Mouse (Mus musculus): ENCODE results near the gene Pon3. TPM values are rescaled to one million over a fixed set of nuclear protein-coding genes. Genes with fewer than 3 reads are reported as not detected.

Gene Pon3
- polyA plus RNA-seq, 1 experiment from 2014 or later: 4.6 TPM

DNA sequence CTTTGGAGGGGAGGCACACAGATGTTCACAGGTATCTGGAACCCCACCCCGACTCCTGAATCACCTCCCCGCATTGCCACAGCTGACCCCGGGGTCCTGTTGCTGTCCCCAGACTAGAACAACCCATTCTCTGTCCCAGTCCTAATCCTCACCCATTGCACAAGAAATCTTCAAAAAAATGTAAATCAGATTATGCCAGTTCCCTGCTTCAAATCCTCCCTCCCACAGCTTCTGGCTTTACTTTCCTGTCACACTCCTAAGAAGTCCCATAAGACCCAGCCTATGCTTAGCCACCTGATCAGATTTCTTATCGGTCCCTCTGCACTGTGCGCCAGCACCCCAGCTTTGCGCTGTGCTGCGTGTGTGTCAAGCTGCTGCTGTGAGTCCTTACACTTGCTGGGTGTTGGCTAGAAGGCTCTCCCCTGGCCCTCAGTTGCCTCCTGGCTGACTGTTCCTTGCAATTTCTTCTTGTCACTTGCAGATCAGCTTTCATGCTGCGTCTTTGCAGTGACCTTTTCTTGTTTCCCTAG, 56.6 kb downstream of the Pon3 start:
- Histone ChIP-seq H3K27me3 (ENCODE audit: control insufficient read depth, insufficient read depth, low read length) (no peaks in the 10 kb centered on the region), H3K27ac (ENCODE audit: low read depth, low read length) (no peak overlapping the region), H3K4me2 (ENCODE audit: low read depth) (no peak overlapping the region), H3K4me1 (ENCODE audit: control insufficient read depth, insufficient read depth, low read length) (no peaks in the 10 kb centered on the region), H3K9ac (ENCODE audit: low read length) (no peak overlapping the region), H3K9me3 (ENCODE audit: control insufficient read depth, low read length) (no peaks in the 10 kb centered on the region), H3K36me3 (ENCODE audit: control insufficient read depth, insufficient read depth, low read length) (no peaks in the 10 kb centered on the region), H3K4me3 (ENCODE audit: low read depth, low read length) (no peak overlapping the region)
- ATAC-seq (ENCODE audit: insufficient read depth, low FRiP score, low TSS enrichment) (no peak), DNase-seq (ENCODE audit: low spot score) (no peak)
- 90% methylated on average over 8 of the region's 8 CpGs for WGBS

DNA sequence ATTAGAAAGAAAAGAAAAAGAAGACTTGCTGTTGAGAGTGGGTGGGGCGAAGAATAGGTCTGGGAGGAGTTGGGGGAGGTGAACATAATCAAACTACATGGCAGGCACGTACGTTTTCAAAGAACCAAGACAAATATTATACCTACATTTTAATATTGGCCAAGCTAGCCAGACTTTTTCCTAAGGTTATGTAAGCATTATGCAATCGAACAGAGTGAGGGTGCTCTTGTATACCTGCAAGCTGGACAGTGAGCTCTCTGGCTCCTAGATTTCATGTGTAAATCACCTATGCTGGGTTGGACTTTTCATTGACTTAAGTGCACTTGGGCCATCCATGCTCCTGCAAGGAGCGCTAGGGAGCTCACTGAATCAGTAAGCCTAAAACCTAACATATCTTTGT, 57.5 kb downstream of the Pon3 start:
- ATAC-seq (ENCODE audit: insufficient read depth, low FRiP score, low TSS enrichment): no peak
- no peak for DNase-seq (ENCODE audit: low spot score)
- no peak overlapping the region for H3K4me2 ChIP-seq (ENCODE audit: low read depth)
- WGBS: 95% methylated on average over 5 of the region's 5 CpGs
- no peak overlapping the region for H3K27ac ChIP-seq (ENCODE audit: low read depth, low read length)
- H3K27me3 ChIP-seq (ENCODE audit: control insufficient read depth, insufficient read depth, low read length): no peaks in the 10 kb centered on the region
- no peak overlapping the region for H3K9ac ChIP-seq (ENCODE audit: low read length)
- H3K4me1 ChIP-seq (ENCODE audit: control insufficient read depth, insufficient read depth, low read length): no peaks in the 10 kb centered on the region
- no peaks in the 10 kb centered on the region for H3K36me3 ChIP-seq (ENCODE audit: control insufficient read depth, insufficient read depth, low read length)
- H3K9me3 ChIP-seq (ENCODE audit: control insufficient read depth, low read length): no peaks in the 10 kb centered on the region
- H3K4me3 ChIP-seq (ENCODE audit: low read depth, low read length): no peak overlapping the region

DNA sequence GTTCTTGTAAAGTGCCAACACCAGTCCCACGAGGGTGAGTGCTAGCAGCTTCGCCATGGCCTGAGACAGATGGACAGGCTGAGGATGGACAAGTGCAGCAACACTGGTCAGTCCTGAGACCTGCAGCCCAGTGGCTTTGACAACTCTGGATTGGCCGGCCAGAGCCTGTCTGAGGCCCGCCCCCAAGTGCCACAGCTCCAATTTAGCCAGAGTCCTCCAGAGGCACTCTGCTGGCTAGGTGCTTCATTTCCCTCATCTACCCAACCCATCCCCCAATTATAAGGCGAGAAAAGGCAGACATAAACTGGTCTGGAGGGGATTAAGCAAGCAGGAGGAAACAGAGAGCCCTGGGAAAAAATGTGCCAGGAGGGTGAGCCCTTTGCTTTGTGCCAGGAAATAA, 62.4 kb downstream of the Pon3 start, which contains the start of gene Pon1:
TSS of gene Pon1 (minus strand) at position 254 of the 400 bp plus-strand sequence.
- H3K9me3 ChIP-seq (ENCODE audit: control insufficient read depth, low read length): no peaks in the 10 kb centered on the region
- no peak within 1 kb of the TSS for H3K4me2 ChIP-seq (ENCODE audit: low read depth)
- H3K4me1 ChIP-seq (ENCODE audit: control insufficient read depth, insufficient read depth, low read length): no peaks in the 10 kb centered on the region
- no peak within 1 kb of the TSS for H3K4me3 ChIP-seq (ENCODE audit: low read depth, low read length)
- H3K36me3 ChIP-seq (ENCODE audit: control insufficient read depth, insufficient read depth, low read length): no peaks in the 10 kb centered on the region
- WGBS: 42% methylated on average over 5 of the region's 5 CpGs
- no peak within 1 kb of the TSS for H3K27ac ChIP-seq (ENCODE audit: low read depth, low read length)
- H3K9ac ChIP-seq (ENCODE audit: low read length): no peak within 1 kb of the TSS
- H3K27me3 ChIP-seq (ENCODE audit: control insufficient read depth, insufficient read depth, low read length): no peaks in the 10 kb centered on the region
- no peak for ATAC-seq (ENCODE audit: insufficient read depth, low FRiP score, low TSS enrichment)
- no peak for DNase-seq (ENCODE audit: low spot score)

DNA sequence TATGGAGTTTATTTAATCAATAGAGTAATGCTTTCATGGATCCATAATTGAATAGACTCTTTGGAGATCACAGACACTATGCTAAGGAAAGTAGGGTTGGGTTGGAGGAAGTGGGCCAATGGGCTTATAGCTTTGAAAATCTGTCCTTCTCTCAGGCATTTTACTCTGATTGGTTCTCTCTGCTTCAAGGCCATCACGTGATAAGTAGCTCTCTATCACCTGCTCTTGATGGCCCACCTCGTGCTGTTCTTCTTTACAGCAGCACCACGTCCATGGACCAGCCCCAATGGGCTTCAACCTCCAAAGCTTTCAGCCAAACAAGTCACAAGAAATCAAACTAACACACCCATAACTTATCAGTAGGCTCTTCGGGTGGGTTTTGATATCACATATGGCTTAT, 65.3 kb downstream of the Pon3 start:
- no peak overlapping the region for H3K9ac ChIP-seq (ENCODE audit: low read length)
- WGBS: 84% methylated on average over 4 of the region's 4 CpGs
- no peaks in the 10 kb centered on the region for H3K27me3 ChIP-seq (ENCODE audit: control insufficient read depth, insufficient read depth, low read length)
- no peak for DNase-seq (ENCODE audit: low spot score)
- H3K4me2 ChIP-seq (ENCODE audit: low read depth): no peak overlapping the region
- no peak for ATAC-seq (ENCODE audit: insufficient read depth, low FRiP score, low TSS enrichment)
- H3K9me3 ChIP-seq (ENCODE audit: control insufficient read depth, low read length): no peaks in the 10 kb centered on the region
- H3K27ac ChIP-seq (ENCODE audit: low read depth, low read length): no peak overlapping the region
- no peaks in the 10 kb centered on the region for H3K36me3 ChIP-seq (ENCODE audit: control insufficient read depth, insufficient read depth, low read length)
- H3K4me1 ChIP-seq (ENCODE audit: control insufficient read depth, insufficient read depth, low read length): no peaks in the 10 kb centered on the region
- no peak overlapping the region for H3K4me3 ChIP-seq (ENCODE audit: low read depth, low read length)

DNA sequence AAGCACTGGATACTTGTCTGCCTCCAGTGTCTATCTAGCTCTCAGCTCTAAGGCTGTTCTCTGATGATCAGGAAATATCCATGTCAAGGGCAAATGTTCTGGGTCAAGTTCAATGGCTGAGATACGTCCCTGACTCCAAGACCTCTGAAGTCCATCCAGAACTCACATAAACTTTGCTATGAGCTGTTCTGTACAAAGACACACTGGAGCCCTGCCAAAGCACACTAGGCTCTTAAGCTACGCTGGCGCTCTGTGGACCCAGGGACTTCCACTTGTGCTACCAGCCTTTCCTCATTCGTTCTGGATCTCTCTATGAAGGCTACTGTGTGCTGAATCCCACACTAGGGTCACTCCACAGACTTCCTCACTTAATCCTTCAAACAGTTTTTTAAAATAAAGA, 66.6 kb downstream of the Pon3 start:
- Histone ChIP-seq H3K4me1 (ENCODE audit: control insufficient read depth, insufficient read depth, low read length) (no peaks in the 10 kb centered on the region), H3K4me3 (ENCODE audit: low read depth, low read length) (no peak overlapping the region), H3K9me3 (ENCODE audit: control insufficient read depth, low read length) (no peaks in the 10 kb centered on the region), H3K9ac (ENCODE audit: low read length) (no peak overlapping the region), H3K27me3 (ENCODE audit: control insufficient read depth, insufficient read depth, low read length) (no peaks in the 10 kb centered on the region), H3K27ac (ENCODE audit: low read depth, low read length) (no peak overlapping the region), H3K36me3 (ENCODE audit: control insufficient read depth, insufficient read depth, low read length) (no peaks in the 10 kb centered on the region), H3K4me2 (ENCODE audit: low read depth) (no peak overlapping the region)
- WGBS: 80% methylated on average over 4 of the region's 4 CpGs
- no peak for DNase-seq (ENCODE audit: low spot score)
- no peak for ATAC-seq (ENCODE audit: insufficient read depth, low FRiP score, low TSS enrichment)

DNA sequence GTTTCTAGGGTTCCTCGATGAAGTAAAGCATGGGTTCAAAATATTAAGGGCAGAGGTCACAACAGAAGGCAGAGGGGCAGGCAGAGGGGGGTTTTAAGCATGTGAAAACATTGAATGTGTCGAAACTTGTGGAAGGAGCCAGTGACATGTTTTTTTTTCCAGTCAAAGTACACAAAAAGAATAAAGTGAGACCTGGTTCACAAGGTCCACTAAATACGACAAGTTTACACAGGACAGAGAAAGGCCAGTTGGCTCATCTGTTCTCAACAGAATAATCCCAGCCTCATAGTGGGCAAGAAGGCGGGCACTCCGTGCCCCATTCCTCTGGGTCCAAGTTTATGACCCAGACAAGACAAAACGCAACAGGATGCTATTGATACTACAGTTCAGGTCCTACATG, 67.1 kb downstream of the Pon3 start:
- Histone ChIP-seq H3K36me3 (ENCODE audit: control insufficient read depth, insufficient read depth, low read length) (no peaks in the 10 kb centered on the region), H3K4me2 (ENCODE audit: low read depth) (no peak overlapping the region), H3K4me1 (ENCODE audit: control insufficient read depth, insufficient read depth, low read length) (no peaks in the 10 kb centered on the region), H3K27ac (ENCODE audit: low read depth, low read length) (no peak overlapping the region), H3K4me3 (ENCODE audit: low read depth, low read length) (no peak overlapping the region), H3K9me3 (ENCODE audit: control insufficient read depth, low read length) (no peaks in the 10 kb centered on the region), H3K27me3 (ENCODE audit: control insufficient read depth, insufficient read depth, low read length) (no peaks in the 10 kb centered on the region), H3K9ac (ENCODE audit: low read length) (no peak overlapping the region)
- 67% methylated on average over 6 of the region's 6 CpGs for WGBS
- DNase-seq (ENCODE audit: low spot score) (no peak), ATAC-seq (ENCODE audit: insufficient read depth, low FRiP score, low TSS enrichment) (no peak)

DNA sequence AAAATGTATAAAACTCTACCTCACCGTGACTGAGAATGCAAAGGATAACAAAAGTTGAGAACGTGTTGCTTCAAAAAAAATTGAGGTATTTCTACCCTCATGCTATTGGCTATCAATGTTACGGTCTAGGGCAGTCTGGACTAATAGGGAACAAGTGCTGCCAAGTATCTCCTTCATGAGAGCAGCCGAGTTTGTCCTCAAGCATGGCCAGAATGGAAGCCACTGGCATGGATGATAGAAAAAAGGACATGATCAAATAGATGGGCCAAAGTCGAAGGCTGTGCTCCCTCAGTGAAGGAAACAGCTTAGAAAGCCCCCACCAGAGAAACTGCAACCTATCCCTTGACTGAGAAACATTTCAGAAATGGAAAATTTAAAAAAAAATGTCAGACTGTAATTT, 68.0 kb downstream of the Pon3 start:
- no peaks in the 10 kb centered on the region for H3K9me3 ChIP-seq (ENCODE audit: control insufficient read depth, low read length)
- H3K27ac ChIP-seq (ENCODE audit: low read depth, low read length): no peak overlapping the region
- DNase-seq (ENCODE audit: low spot score): no peak
- H3K4me2 ChIP-seq (ENCODE audit: low read depth): no peak overlapping the region
- H3K4me1 ChIP-seq (ENCODE audit: control insufficient read depth, insufficient read depth, low read length): no peaks in the 10 kb centered on the region
- no peaks in the 10 kb centered on the region for H3K27me3 ChIP-seq (ENCODE audit: control insufficient read depth, insufficient read depth, low read length)
- no peak overlapping the region for H3K9ac ChIP-seq (ENCODE audit: low read length)
- no peak for ATAC-seq (ENCODE audit: insufficient read depth, low FRiP score, low TSS enrichment)
- 87% methylated on average over 5 of the region's 5 CpGs for WGBS
- no peaks in the 10 kb centered on the region for H3K36me3 ChIP-seq (ENCODE audit: control insufficient read depth, insufficient read depth, low read length)
- H3K4me3 ChIP-seq (ENCODE audit: low read depth, low read length): no peak overlapping the region

DNA sequence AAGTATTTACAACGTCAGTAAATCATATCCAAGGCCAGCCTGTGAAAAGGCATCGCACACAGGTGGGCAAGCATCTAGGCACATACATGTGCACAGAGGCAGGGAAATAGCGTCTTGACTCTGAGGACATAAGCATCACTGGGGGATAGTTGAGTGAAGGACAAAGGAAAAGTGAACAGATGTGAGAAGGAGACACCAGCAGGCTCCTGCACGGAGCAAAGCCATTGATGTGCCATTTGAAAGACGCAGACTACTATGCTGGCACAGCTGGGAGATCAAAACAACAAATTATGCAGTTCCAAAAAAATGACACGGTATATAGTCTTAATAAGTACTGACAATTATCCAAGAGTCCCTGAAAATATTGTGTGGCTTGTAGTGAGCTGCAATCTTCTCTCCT, 68.5 kb downstream of the Pon3 start:
- H3K36me3 ChIP-seq (ENCODE audit: control insufficient read depth, insufficient read depth, low read length): no peaks in the 10 kb centered on the region
- no peak for ATAC-seq (ENCODE audit: insufficient read depth, low FRiP score, low TSS enrichment)
- no peaks in the 10 kb centered on the region for H3K4me1 ChIP-seq (ENCODE audit: control insufficient read depth, insufficient read depth, low read length)
- H3K9me3 ChIP-seq (ENCODE audit: control insufficient read depth, low read length): no peaks in the 10 kb centered on the region
- H3K4me2 ChIP-seq (ENCODE audit: low read depth): no peak overlapping the region
- H3K27me3 ChIP-seq (ENCODE audit: control insufficient read depth, insufficient read depth, low read length): no peaks in the 10 kb centered on the region
- no peak overlapping the region for H3K27ac ChIP-seq (ENCODE audit: low read depth, low read length)
- no peak overlapping the region for H3K9ac ChIP-seq (ENCODE audit: low read length)
- no peak overlapping the region for H3K4me3 ChIP-seq (ENCODE audit: low read depth, low read length)
- WGBS: 83% methylated on average over 6 of the region's 6 CpGs
- DNase-seq (ENCODE audit: low spot score): no peak

DNA sequence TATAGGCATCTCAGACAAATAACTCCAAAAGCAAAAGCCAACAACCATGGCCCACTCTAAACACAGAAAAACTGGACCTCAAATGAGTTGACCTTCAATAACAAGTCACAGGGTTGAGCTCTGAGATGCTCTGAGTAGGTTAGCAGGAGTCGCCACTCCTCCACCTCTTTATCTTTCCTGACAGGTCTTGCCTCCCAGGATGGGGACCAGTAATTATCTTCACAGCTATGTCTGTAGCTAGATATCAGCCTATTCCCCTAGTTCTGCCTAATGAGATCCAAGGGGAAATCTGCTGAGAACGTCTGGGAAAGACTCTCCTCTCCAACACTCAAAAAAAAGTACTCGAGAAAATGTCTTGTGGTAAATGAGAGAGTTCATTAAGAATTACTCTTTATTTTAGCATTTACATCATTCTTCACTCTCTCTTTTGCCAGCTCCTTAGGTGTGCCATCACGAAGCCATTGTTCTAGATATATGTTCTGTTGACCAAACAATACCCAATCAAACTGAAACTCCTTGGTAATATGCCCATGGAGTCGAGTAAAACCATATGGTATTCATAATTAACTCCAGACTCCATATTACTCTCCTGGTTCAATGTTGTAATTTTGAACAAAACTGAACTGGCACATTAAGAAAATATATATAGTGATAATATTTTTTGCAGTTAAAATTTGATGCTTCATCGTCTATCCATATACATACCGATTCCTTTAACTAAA, 69.7 kb downstream of the Pon3 start:
- H3K4me2 ChIP-seq (ENCODE audit: low read depth): no peak overlapping the region
- no peak for ATAC-seq (ENCODE audit: insufficient read depth, low FRiP score, low TSS enrichment)
- no peaks in the 10 kb centered on the region for H3K36me3 ChIP-seq (ENCODE audit: control insufficient read depth, insufficient read depth, low read length)
- H3K4me1 ChIP-seq (ENCODE audit: control insufficient read depth, insufficient read depth, low read length): no peaks in the 10 kb centered on the region
- H3K27ac ChIP-seq (ENCODE audit: low read depth, low read length): no peak overlapping the region
- no peak overlapping the region for H3K9ac ChIP-seq (ENCODE audit: low read length)
- no peaks in the 10 kb centered on the region for H3K9me3 ChIP-seq (ENCODE audit: control insufficient read depth, low read length)
- DNase-seq (ENCODE audit: low spot score): no peak
- WGBS: 80% methylated on average over 7 of the region's 7 CpGs
- H3K4me3 ChIP-seq (ENCODE audit: low read depth, low read length): no peak overlapping the region
- H3K27me3 ChIP-seq (ENCODE audit: control insufficient read depth, insufficient read depth, low read length): no peaks in the 10 kb centered on the region

Data from neural tube, embryonic 11.5 days (tissue).